Mouse (Mus musculus): ENCODE data around the gene Morn1. TPM values are rescaled to one million over a fixed set of nuclear protein-coding genes. Genes with fewer than 3 reads are reported as not detected.

Morn1 gene
- total and polyA plus RNA-seq, 2 experiments from 2014 or later: 9.0 to 10.0 TPM

DNA sequence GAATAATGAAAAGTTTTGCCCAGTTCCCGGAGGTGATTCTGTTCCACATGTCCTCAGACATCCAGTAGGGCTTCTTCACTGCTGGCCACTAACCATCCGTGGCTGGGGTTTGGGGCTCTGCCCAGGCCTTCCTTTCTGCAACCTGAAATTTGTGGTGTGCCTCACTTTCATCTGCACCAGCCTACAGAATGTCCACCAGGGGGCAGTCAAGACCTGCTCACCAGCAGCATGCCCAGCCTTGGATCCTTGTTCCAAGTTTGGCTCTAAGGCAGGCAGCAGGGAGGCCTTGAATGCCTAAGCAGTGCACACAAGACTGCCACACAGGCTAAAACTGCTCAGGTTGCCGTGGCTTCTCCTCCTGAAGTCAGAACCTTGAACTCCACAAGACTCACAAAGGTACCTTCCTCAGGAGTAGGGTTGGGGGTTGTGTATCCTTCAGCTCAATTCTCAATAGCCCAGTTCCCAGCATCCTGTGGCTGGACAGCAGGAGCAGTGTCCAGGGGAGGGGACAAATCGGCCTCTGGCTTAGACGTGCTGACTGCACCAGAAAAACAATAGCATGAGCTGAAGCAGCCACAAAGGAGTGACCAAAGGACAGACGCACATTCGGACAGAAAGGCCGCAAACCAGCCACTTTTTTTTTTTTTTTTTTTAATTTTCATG lies 9.0 kb downstream of the Morn1 start:
- H3K27me3 ChIP-seq (ENCODE audit: insufficient read depth, low read length): no peaks in the 10 kb centered on the region
- no peak overlapping the region for H3K9ac ChIP-seq (replicated peaks; ENCODE audit: low read length)
- no peak overlapping the region for H3K4me3 ChIP-seq (ENCODE audit: low read length)
- no peak overlapping the region for H3K4me2 ChIP-seq (ENCODE audit: low read depth, low read length)
- H3K9me3 ChIP-seq (ENCODE audit: low read length): no peaks in the 10 kb centered on the region
- peak; percentile 88 for ATAC-seq
- WGBS: 21% methylated on average over 8 of the region's 8 CpGs
- H3K4me1 ChIP-seq (ENCODE audit: insufficient read depth, low read length): no peaks in the 10 kb centered on the region
- H3K36me3 ChIP-seq (ENCODE audit: insufficient read depth, low read length): 0 out of 2 replicates have a peak, but pooled peaks cover 4% of the 10 kb centered on the region
- peak; percentile 100 for TF ChIP-seq CTCF (IDR thresholded peaks at IDR 0.05; ENCODE audit: low read depth)
- H3K27ac ChIP-seq: peak overlapping the region; percentile 52; the same call in 1 of the 2 replicates
- DNase-seq (ENCODE audit: low spot score): peak; percentile 96

DNA sequence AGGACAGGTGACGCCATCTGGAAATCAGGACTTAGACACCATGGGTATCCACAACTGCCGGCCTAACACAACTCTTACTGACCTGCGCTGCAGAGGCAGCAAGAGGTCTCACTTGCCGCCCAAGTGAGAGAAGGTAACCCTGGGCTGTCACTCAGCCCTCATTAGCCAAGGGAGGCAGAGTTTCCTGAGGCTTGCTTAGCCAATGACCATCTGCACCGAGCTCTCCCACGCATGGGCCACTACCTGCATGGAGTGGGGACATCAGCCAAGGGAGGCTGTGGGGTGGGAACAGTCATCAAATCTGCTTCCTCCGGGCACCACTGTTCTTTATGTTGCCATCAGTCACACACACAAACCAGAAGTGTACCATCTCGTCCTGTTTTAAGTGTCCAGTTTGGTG lies 9.6 kb downstream of the Morn1 start:
- no peak for TF ChIP-seq CTCF (IDR thresholded peaks at IDR 0.05; ENCODE audit: low read depth)
- no peak for ATAC-seq
- no peak for DNase-seq (ENCODE audit: low spot score)
- Histone ChIP-seq H3K36me3 (ENCODE audit: insufficient read depth, low read length) (0 out of 2 replicates have a peak, but pooled peaks cover 4% of the 10 kb centered on the region), H3K27ac (no peak overlapping the region), H3K9ac (replicated peaks; ENCODE audit: low read length) (no peak overlapping the region), H3K27me3 (ENCODE audit: insufficient read depth, low read length) (no peaks in the 10 kb centered on the region), H3K4me2 (ENCODE audit: low read depth, low read length) (no peak overlapping the region), H3K4me1 (ENCODE audit: insufficient read depth, low read length) (no peaks in the 10 kb centered on the region), H3K9me3 (ENCODE audit: low read length) (no peaks in the 10 kb centered on the region), H3K4me3 (ENCODE audit: low read length) (no peak overlapping the region)
- 84% methylated on average over 8 of the region's 8 CpGs for WGBS

DNA sequence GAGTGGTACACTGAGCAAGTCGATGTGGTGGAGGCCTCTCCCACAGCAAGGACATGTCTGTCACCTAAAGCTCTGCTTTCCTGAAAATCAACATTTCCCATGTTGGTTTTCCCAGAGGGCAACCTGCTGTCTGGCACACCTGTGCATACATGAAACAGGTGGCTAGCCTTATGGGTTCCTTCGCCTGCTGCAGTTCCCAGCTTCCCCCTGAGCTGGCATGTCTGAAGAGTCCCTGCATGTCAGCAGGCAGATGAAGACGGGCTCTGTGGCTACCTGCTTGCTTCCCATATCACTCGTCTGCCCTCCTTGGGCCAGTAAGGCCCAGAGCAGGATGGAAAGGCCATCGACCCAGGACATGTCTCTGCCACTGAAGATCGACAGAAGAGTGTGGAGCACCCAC lies 11.1 kb downstream of the Morn1 start:
- no peaks in the 10 kb centered on the region for H3K9me3 ChIP-seq (ENCODE audit: low read length)
- no peak overlapping the region for H3K4me2 ChIP-seq (ENCODE audit: low read depth, low read length)
- H3K27ac ChIP-seq: no peak overlapping the region
- 83% methylated on average over 6 of the region's 6 CpGs for WGBS
- H3K27me3 ChIP-seq (ENCODE audit: insufficient read depth, low read length): no peaks in the 10 kb centered on the region
- H3K4me1 ChIP-seq (ENCODE audit: insufficient read depth, low read length): no peaks in the 10 kb centered on the region
- H3K9ac ChIP-seq (replicated peaks; ENCODE audit: low read length): no peak overlapping the region
- no peak overlapping the region for H3K4me3 ChIP-seq (ENCODE audit: low read length)
- TF ChIP-seq CTCF (IDR thresholded peaks at IDR 0.05; ENCODE audit: low read depth): no peak
- DNase-seq (ENCODE audit: low spot score): no peak
- 0 out of 2 replicates have a peak, but pooled peaks cover 4% of the 10 kb centered on the region for H3K36me3 ChIP-seq (ENCODE audit: insufficient read depth, low read length)
- no peak for ATAC-seq

DNA sequence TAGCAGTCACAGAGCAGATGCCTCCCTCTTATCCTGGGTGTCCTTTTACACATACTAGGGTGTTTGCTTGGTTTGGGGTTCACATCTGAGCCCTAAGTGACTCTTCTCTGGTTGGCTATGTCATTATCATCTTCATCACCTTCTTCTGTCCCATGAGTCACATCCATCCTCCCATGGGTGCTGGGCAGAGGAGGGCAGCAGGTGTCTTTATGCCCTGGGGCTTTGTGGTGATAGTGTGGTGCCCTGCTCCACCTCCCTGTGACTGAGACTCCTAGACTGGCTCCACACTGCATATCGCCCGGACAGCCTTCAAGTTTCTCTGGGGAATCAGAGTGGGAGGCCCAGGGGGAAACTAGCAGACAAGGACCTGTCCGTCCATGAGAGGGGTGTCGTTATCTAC lies 12.2 kb downstream of the Morn1 start:
- no peak for ATAC-seq
- DNase-seq (ENCODE audit: low spot score): no peak
- H3K4me3 ChIP-seq (ENCODE audit: low read length): no peak overlapping the region
- no peaks in the 10 kb centered on the region for H3K9me3 ChIP-seq (ENCODE audit: low read length)
- H3K4me1 ChIP-seq (ENCODE audit: insufficient read depth, low read length): no peaks in the 10 kb centered on the region
- H3K27me3 ChIP-seq (ENCODE audit: insufficient read depth, low read length): no peaks in the 10 kb centered on the region
- no peaks in the 10 kb centered on the region for H3K36me3 ChIP-seq (ENCODE audit: insufficient read depth, low read length)
- no peak for TF ChIP-seq CTCF (IDR thresholded peaks at IDR 0.05; ENCODE audit: low read depth)
- 75% methylated on average over 4 of the region's 4 CpGs for WGBS
- H3K4me2 ChIP-seq (ENCODE audit: low read depth, low read length): no peak overlapping the region
- H3K9ac ChIP-seq (replicated peaks; ENCODE audit: low read length): no peak overlapping the region
- H3K27ac ChIP-seq: no peak overlapping the region

DNA sequence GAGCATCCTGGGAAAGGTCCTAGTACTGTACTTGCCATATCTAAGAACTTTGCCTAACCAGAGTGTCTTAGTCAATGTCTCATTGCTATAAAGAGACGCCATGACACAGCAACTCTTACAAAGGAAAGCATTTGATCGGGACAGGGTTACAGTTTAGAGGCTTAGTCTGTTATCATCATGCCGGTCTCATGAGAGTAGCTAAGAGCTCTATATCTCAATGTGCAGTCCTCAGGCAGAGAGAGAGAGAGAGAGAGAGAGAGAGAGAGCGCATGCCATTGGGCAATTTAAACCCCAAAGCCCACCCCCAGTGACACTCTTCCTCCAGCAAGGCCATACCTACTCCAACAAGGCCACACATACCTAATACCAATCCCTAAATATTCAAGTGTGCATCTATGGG lies 21.5 kb downstream of the Morn1 start:
- Histone ChIP-seq H3K9ac (replicated peaks; ENCODE audit: low read length) (no peak overlapping the region), H3K36me3 (ENCODE audit: insufficient read depth, low read length) (no peaks in the 10 kb centered on the region), H3K4me3 (ENCODE audit: low read length) (no peak overlapping the region), H3K4me2 (ENCODE audit: low read depth, low read length) (no peak overlapping the region), H3K27me3 (ENCODE audit: insufficient read depth, low read length) (no peaks in the 10 kb centered on the region), H3K4me1 (ENCODE audit: insufficient read depth, low read length) (no peaks in the 10 kb centered on the region), H3K27ac (no peak overlapping the region), H3K9me3 (ENCODE audit: low read length) (no peaks in the 10 kb centered on the region)
- WGBS: 98% methylated on average over 4 of the region's 4 CpGs
- DNase-seq (ENCODE audit: low spot score) (no peak), ATAC-seq (no peak)
- TF ChIP-seq CTCF (IDR thresholded peaks at IDR 0.05; ENCODE audit: low read depth): no peak

DNA sequence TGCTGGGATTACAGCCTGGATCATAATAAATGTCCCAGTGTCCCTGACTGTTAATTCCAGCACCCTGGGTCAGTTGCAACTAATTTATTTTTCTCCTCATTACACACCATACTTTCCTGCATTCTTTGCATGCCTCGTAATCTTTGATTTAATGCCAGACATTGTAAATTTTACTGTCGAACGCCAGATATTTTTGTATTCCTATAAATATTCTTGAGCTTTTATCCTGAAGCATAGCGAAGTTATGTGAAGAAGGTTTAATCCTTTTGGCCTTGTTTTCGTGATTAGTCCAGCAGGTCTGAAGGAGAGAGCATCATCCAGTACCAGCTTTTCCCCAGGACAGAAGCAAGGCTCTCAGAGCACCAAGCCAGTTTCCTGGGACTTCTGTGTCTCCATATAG lies 23.1 kb downstream of the Morn1 start:
- WGBS: 77% methylated on average over 5 of the region's 5 CpGs
- Histone ChIP-seq H3K4me2 (ENCODE audit: low read depth, low read length) (no peak overlapping the region), H3K9ac (replicated peaks; ENCODE audit: low read length) (no peak overlapping the region), H3K27ac (no peak overlapping the region), H3K4me1 (ENCODE audit: insufficient read depth, low read length) (no peaks in the 10 kb centered on the region), H3K4me3 (ENCODE audit: low read length) (no peak overlapping the region), H3K9me3 (ENCODE audit: low read length) (no peaks in the 10 kb centered on the region), H3K27me3 (ENCODE audit: insufficient read depth, low read length) (no peaks in the 10 kb centered on the region), H3K36me3 (ENCODE audit: insufficient read depth, low read length) (no peaks in the 10 kb centered on the region)
- DNase-seq (ENCODE audit: low spot score): no peak
- TF ChIP-seq CTCF (IDR thresholded peaks at IDR 0.05; ENCODE audit: low read depth): no peak
- no peak for ATAC-seq

DNA sequence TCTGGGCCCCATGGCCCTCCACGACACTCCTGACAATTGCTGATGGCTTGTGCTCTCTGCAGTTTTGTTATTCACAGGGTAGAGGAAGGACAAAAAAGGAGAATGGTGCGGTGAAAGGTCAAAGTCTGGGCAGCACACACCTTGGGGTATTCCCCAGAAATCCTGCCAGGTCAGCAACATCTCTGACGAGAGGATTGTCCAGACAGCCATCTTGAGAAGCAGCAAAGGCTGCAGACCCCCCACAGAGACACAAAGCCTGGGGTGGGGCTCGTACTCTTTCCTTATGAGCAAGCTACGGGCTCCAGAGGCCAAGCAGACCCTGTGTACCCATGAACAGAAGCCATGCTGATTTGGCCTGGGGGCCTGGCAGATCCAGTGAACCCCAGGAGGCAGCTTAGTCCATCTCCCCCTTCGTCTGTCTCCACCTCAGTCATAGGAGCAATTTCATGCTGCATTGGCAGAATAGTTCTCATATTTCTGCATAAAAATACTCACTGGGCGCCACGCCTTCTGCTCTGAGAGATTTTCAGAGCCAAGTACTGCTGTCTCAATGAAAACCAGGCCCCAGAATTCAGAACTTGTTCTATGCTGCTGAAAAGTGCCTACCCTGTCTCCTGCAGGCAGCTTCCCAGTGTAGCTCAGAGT lies 27.5 kb downstream of the Morn1 start:
- no peaks in the 10 kb centered on the region for H3K36me3 ChIP-seq (ENCODE audit: insufficient read depth, low read length)
- no peaks in the 10 kb centered on the region for H3K27me3 ChIP-seq (ENCODE audit: insufficient read depth, low read length)
- no peak overlapping the region for H3K9ac ChIP-seq (replicated peaks; ENCODE audit: low read length)
- no peak for DNase-seq (ENCODE audit: low spot score)
- H3K4me3 ChIP-seq (ENCODE audit: low read length): no peak overlapping the region
- H3K4me1 ChIP-seq (ENCODE audit: insufficient read depth, low read length): no peaks in the 10 kb centered on the region
- no peak for TF ChIP-seq CTCF (IDR thresholded peaks at IDR 0.05; ENCODE audit: low read depth)
- 56% methylated on average over 8 of the region's 8 CpGs for WGBS
- H3K4me2 ChIP-seq (ENCODE audit: low read depth, low read length): no peak overlapping the region
- H3K27ac ChIP-seq: no peak overlapping the region
- H3K9me3 ChIP-seq (ENCODE audit: low read length): no peaks in the 10 kb centered on the region
- no peak for ATAC-seq
